Mouse (Mus musculus): ENCODE data around the gene Zswim3. TPM values are rescaled to one million over a fixed set of nuclear protein-coding genes. Genes with fewer than 3 reads are reported as not detected.

Gene Zswim3
- total and polyA plus RNA-seq, 3 experiments, result 4.7 to 5.9 TPM; not detected in 1

- no peak for DNase-seq (ENCODE audit: low read depth, low spot score)
- no peaks in the 10 kb centered on the region for H3K9me3 ChIP-seq (replicated peaks; ENCODE audit: insufficient read depth, low read length)
- H3K4me3 ChIP-seq (ENCODE audit: control insufficient read depth in 1 of 2, insufficient read depth in 1 of 2, low read depth in 2 of 2, low read length in 2 of 2), result no peak overlapping the region
- peaks cover 2 to 17% of the 10 kb centered on the region in 2 experiments; a peak in 3 of 4 replicates for H3K4me1 ChIP-seq (ENCODE audit: control insufficient read depth in 1 of 2, insufficient read depth in 2 of 2, low read length in 2 of 2)
- H3K79me2 ChIP-seq (ENCODE audit: control insufficient read depth, insufficient read depth, low read length, poor library complexity), result peaks cover 11% of the 10 kb centered on the region
- peaks cover 0 to 12% of the 10 kb centered on the region in 2 experiments; a peak in 2 of 4 replicates for H3K36me3 ChIP-seq (ENCODE audit: control insufficient read depth in 1 of 2, insufficient read depth in 2 of 2, low read length in 2 of 2)
- H3K9ac ChIP-seq (ENCODE audit: control insufficient read depth, low read depth, low read length, poor library complexity, severe bottlenecking), result no peak overlapping the region
- TF ChIP-seq TBP (IDR thresholded peaks at IDR 0.05; ENCODE audit: low read depth, low read length) (no peak), SMC3 (IDR thresholded peaks at IDR 0.05; ENCODE audit: low read depth, low read length) (no peak), ZMIZ1 (IDR thresholded peaks at IDR 0.05; ENCODE audit: low read depth, low read length) (no peak)
- no peak overlapping the region for H3K27ac ChIP-seq (ENCODE audit: control insufficient read depth, low read depth, low read length)
- H3K27me3 ChIP-seq (ENCODE audit: control insufficient read depth in 1 of 2, insufficient read depth in 2 of 2, low read length in 2 of 2), result no peaks in the 10 kb centered on the region
Observed at GRCm38 (mm10) chr2:164829090-164829489, 24.2 kb downstream of the Zswim3 start.

GRCm38 (mm10) chr2:164831029-164831428 is 26.1 kb downstream of the Zswim3 start:
- H3K27ac ChIP-seq (ENCODE audit: control insufficient read depth, low read depth, low read length), result no peak overlapping the region
- TF ChIP-seq ZKSCAN1 (IDR thresholded peaks at IDR 0.05; ENCODE audit: low read depth, low read length), result no peak
- no peak for TF ChIP-seq ELF1 (IDR thresholded peaks at IDR 0.05; ENCODE audit: low read depth, low read length)
- TF ChIP-seq CHD1 (IDR thresholded peaks at IDR 0.05; ENCODE audit: low read depth, low read length), result no peak
- TF ChIP-seq ETS1 (IDR thresholded peaks at IDR 0.05; ENCODE audit: low read depth, low read length), result no peak
- TF ChIP-seq USF1 (IDR thresholded peaks at IDR 0.05; ENCODE audit: low read depth, low read length), result no peak
- no peak for TF ChIP-seq NRF1 (IDR thresholded peaks at IDR 0.05; ENCODE audit: insufficient read depth, low read depth, low read length, poor library complexity, severe bottlenecking)
- TF ChIP-seq BHLHE40 (IDR thresholded peaks at IDR 0.05; ENCODE audit: borderline replicate concordance, low read depth, low read length), result no peak
- TF ChIP-seq USF2 (IDR thresholded peaks at IDR 0.05; ENCODE audit: borderline replicate concordance in 1 of 2, insufficient read depth in 1 of 2, low read depth in 1 of 2, low read length in 2 of 2), result no peak
- no peaks in the 10 kb centered on the region for H3K9me3 ChIP-seq (replicated peaks; ENCODE audit: insufficient read depth, low read length)
- H3K79me2 ChIP-seq (ENCODE audit: control insufficient read depth, insufficient read depth, low read length, poor library complexity), result peaks cover 18% of the 10 kb centered on the region
- H3K27me3 ChIP-seq (ENCODE audit: control insufficient read depth in 1 of 2, insufficient read depth in 2 of 2, low read length in 2 of 2), result no peaks in the 10 kb centered on the region
- DNase-seq (ENCODE audit: low read depth, low spot score), result no peak
- H3K9ac ChIP-seq (ENCODE audit: control insufficient read depth, low read depth, low read length, poor library complexity, severe bottlenecking), result no peak overlapping the region
- H3K36me3 ChIP-seq (ENCODE audit: control insufficient read depth in 1 of 2, insufficient read depth in 2 of 2, low read length in 2 of 2), result peaks cover 2 to 14% of the 10 kb centered on the region in 2 experiments; a peak in 2 of 4 replicates
- peaks cover 2 to 20% of the 10 kb centered on the region in 2 experiments; a peak in 3 of 4 replicates for H3K4me1 ChIP-seq (ENCODE audit: control insufficient read depth in 1 of 2, insufficient read depth in 2 of 2, low read length in 2 of 2)
- no peak overlapping the region for H3K4me3 ChIP-seq (ENCODE audit: control insufficient read depth in 1 of 2, insufficient read depth in 1 of 2, low read depth in 2 of 2, low read length in 2 of 2)

GRCm38 (mm10) chr2:164832032-164832747 is 27.3 kb downstream of the Zswim3 start:
- peak overlapping the region; percentile 51 for H3K27ac ChIP-seq (ENCODE audit: control insufficient read depth, low read depth, low read length)
- TF ChIP-seq E2F4 (IDR thresholded peaks at IDR 0.05; ENCODE audit: borderline replicate concordance, low read depth, low read length), result no peak
- no peak for TF ChIP-seq MAFK (IDR thresholded peaks at IDR 0.05; ENCODE audit: borderline replicate concordance, low read depth, low read length)
- TF ChIP-seq RAD21 (IDR thresholded peaks at IDR 0.05; ENCODE audit: low read depth, low read length), result peak; percentile 6
- TF ChIP-seq HCFC1 (IDR thresholded peaks at IDR 0.05; ENCODE audit: low read depth, low read length), result no peak
- TF ChIP-seq USF2 (IDR thresholded peaks at IDR 0.05; ENCODE audit: borderline replicate concordance in 1 of 2, insufficient read depth in 1 of 2, low read depth in 1 of 2, low read length in 2 of 2), result no peak
- no peak for TF ChIP-seq POLR2AphosphoS5 (IDR thresholded peaks at IDR 0.05; ENCODE audit: borderline replicate concordance, low read depth, low read length)
- TF ChIP-seq GATA1 (IDR thresholded peaks at IDR 0.05; ENCODE audit: low read depth, low read length), result no peak
- TF ChIP-seq MYC (IDR thresholded peaks at IDR 0.05; ENCODE audit: low read depth, low read length), result peak; percentile 76; the same call in 1 of the 2 replicates
- no peak for TF ChIP-seq JUND (IDR thresholded peaks at IDR 0.05; ENCODE audit: low read depth, low read length)
- no peak for TF ChIP-seq ZC3H11A (IDR thresholded peaks at IDR 0.05; ENCODE audit: low read depth, low read length)
- TF ChIP-seq NELFE (IDR thresholded peaks at IDR 0.05; ENCODE audit: low read depth, low read length), result no peak
- peak in 1 of 3 experiments; percentile 16; a peak in 1 of 6 replicates for TF ChIP-seq CTCF (IDR thresholded peaks at IDR 0.05 in 2 of 3, conservative IDR thresholded peaks at IDR 0.05 in 1 of 3; ENCODE audit: control insufficient read depth in 1 of 3, insufficient read depth in 1 of 3, low read depth in 2 of 3, low read length in 3 of 3, poor library complexity in 1 of 3, severe bottlenecking in 1 of 3)
- no peak for TF ChIP-seq ZMIZ1 (IDR thresholded peaks at IDR 0.05; ENCODE audit: low read depth, low read length)
- peak; percentile 69 for TF ChIP-seq USF1 (IDR thresholded peaks at IDR 0.05; ENCODE audit: low read depth, low read length)
- peak; percentile 70 for TF ChIP-seq MAX (IDR thresholded peaks at IDR 0.05; ENCODE audit: low read length)

More at GRCm38 (mm10) chr2:164832032-164832747, 27.3 kb downstream of the Zswim3 start:
- H3K4me3 ChIP-seq (ENCODE audit: control insufficient read depth in 1 of 2, insufficient read depth in 1 of 2, low read depth in 2 of 2, low read length in 2 of 2), result peak overlapping the region; percentile 56 to 86; a peak in 3 of 4 replicates
- peaks cover 18% of the 10 kb centered on the region for H3K79me2 ChIP-seq (ENCODE audit: control insufficient read depth, insufficient read depth, low read length, poor library complexity)
- peak overlapping the region; percentile 82 for H3K9ac ChIP-seq (ENCODE audit: control insufficient read depth, low read depth, low read length, poor library complexity, severe bottlenecking)
- peaks cover 0 to 14% of the 10 kb centered on the region in 2 experiments; a peak in 2 of 4 replicates for H3K4me1 ChIP-seq (ENCODE audit: control insufficient read depth in 1 of 2, insufficient read depth in 2 of 2, low read length in 2 of 2)
- peaks cover 2 to 10% of the 10 kb centered on the region in 2 experiments; a peak in 2 of 4 replicates for H3K36me3 ChIP-seq (ENCODE audit: control insufficient read depth in 1 of 2, insufficient read depth in 2 of 2, low read length in 2 of 2)
- DNase-seq (ENCODE audit: low read depth, low spot score), result peak; percentile 47
- H3K9me3 ChIP-seq (replicated peaks; ENCODE audit: insufficient read depth, low read length), result no peaks in the 10 kb centered on the region
- no peaks in the 10 kb centered on the region for H3K27me3 ChIP-seq (ENCODE audit: control insufficient read depth in 1 of 2, insufficient read depth in 2 of 2, low read length in 2 of 2)

All from MEL (cell line).